In the genomic region with DNA sequence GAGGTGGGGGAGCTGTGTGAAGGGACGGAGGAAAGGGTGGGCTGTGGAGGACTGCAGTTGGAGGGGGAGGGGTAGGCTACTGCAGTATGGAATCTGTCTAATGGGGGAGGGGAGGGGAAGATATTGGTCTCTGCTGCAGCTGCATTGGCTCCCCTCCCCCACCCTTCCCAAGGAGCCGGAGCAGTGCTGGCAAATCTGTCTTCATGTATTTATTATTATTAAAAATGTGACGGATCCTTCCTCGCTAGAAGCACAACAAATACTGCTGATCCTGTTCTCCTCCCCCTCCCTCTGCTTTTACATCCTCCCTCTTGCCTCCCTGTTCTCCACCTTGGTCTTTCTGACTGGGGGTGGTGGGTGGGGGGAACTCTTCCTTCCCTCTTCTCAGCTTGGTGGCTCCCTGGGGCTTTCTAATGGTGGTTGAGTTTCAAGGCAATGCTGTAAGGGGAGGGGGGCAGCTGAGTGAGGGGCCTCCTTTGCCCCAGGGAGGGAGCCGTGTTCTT, we compare ENCODE assay signal across 14 mouse cellular contexts. TPM values are rescaled to one million over a fixed set of nuclear protein-coding genes. Genes with fewer than 3 reads are reported as not detected.
DNase-seq lines count a peak whose midpoint lies in the region; ATAC-seq and TF ChIP-seq lines count a peak whose summit lies in the region.
"Had no signal": no experiment of that assay in that cellular context is flagged by ENCODE, and none has a peak within 500 bp of the region (broad histone marks: within the 10 kb centered on the region; RNA-seq: fewer than 3 reads in every experiment).

No protein-coding gene starts in this region.

- peaks cover 62% of the 10 kb centered on the region for H3K4me1 ChIP-seq in E14TG2a.4 (replicated peaks; ENCODE audit: low read depth, low read length)
- H3K4me1 ChIP-seq in ES-E14 (ENCODE audit: control insufficient read depth in 2 of 2, insufficient read depth in 2 of 2, low read length in 2 of 2, poor library complexity in 1 of 2) = peaks cover 4 to 22% of the 10 kb centered on the region in 2 experiments; a peak in 2 of 4 replicates
- peaks cover 15% of the 10 kb centered on the region for H3K4me1 ChIP-seq in forebrain, postnatal 0 days (ENCODE audit: insufficient read depth)
- peaks cover 23% of the 10 kb centered on the region for H3K4me1 ChIP-seq in midbrain, embryonic 11.5 days (ENCODE audit: control insufficient read depth, insufficient read depth, low read length)
- peaks cover 11% of the 10 kb centered on the region for H3K4me1 ChIP-seq in liver, embryonic 11.5 days (replicated peaks; ENCODE audit: control insufficient read depth, insufficient read depth, low read length)
- peaks cover 28% of the 10 kb centered on the region; the same call in 1 of the 2 replicates for H3K4me1 ChIP-seq in cerebellum, adult 2 months (ENCODE audit: control insufficient read depth, insufficient read depth, low read length)

- H3K27ac ChIP-seq in ES-E14 (ENCODE audit: insufficient read depth, low read depth, low read length, poor library complexity, severe bottlenecking) = peak overlapping the region; percentile 30; the same call in 1 of the 2 replicates
- peak overlapping the region; percentile 86 for H3K27ac ChIP-seq in forebrain, postnatal 0 days (ENCODE audit: low read depth, low read length)
- peak overlapping the region; percentile 58 for H3K27ac ChIP-seq in midbrain, embryonic 11.5 days (ENCODE audit: low read depth, low read length)
- H3K27ac ChIP-seq in liver, embryonic 11.5 days (ENCODE audit: low read depth, low read length) = no peak overlapping the region
- no peak overlapping the region for H3K27ac ChIP-seq in cerebellum, adult 2 months (ENCODE audit: insufficient read depth, low read length)
- H3K27ac ChIP-seq: lung, embryonic 15.5 days had no signal

- H3K36me3 ChIP-seq in E14TG2a.4 (ENCODE audit: insufficient read depth, low read length) (peaks cover 23% of the 10 kb centered on the region), ES-E14 (ENCODE audit: control insufficient read depth, insufficient read depth, low read length, poor library complexity, severe bottlenecking) (peaks cover 8% of the 10 kb centered on the region)
- peaks cover 15% of the 10 kb centered on the region for H3K36me3 ChIP-seq in forebrain, postnatal 0 days (ENCODE audit: insufficient read depth)
- H3K36me3 ChIP-seq in midbrain, embryonic 11.5 days (ENCODE audit: control insufficient read depth, insufficient read depth, low read length) = no peaks in the 10 kb centered on the region
- peaks cover 3% of the 10 kb centered on the region for H3K36me3 ChIP-seq in liver, embryonic 11.5 days (ENCODE audit: control insufficient read depth, insufficient read depth, low read length)

- no peak for TF ChIP-seq CTCF in E14TG2a.4 (conservative IDR thresholded peaks at IDR 0.05; ENCODE audit: low read length)
- TF ChIP-seq CTCF in forebrain, postnatal 0 days (IDR thresholded peaks at IDR 0.05; ENCODE audit: low read depth) = no peak
- no peak for TF ChIP-seq CTCF in cerebellum, adult 2 months (IDR thresholded peaks at IDR 0.05; ENCODE audit: borderline replicate concordance, insufficient read depth, low read depth, low read length)

- H3K27me3 ChIP-seq in E14TG2a.4 (ENCODE audit: insufficient read depth, low read length) = 0 out of 2 replicates have a peak, but pooled peaks cover 5% of the 10 kb centered on the region
- H3K27me3 ChIP-seq in forebrain, postnatal 0 days (ENCODE audit: insufficient read depth, low read length) = no peaks in the 10 kb centered on the region
- no peaks in the 10 kb centered on the region; the same call in 1 of the 2 replicates for H3K27me3 ChIP-seq in midbrain, embryonic 11.5 days (ENCODE audit: control insufficient read depth, insufficient read depth, low read length)
- no peaks in the 10 kb centered on the region for H3K27me3 ChIP-seq in liver, embryonic 11.5 days (replicated peaks; ENCODE audit: control insufficient read depth, insufficient read depth, low read length)
- no peaks in the 10 kb centered on the region for H3K27me3 ChIP-seq in cerebellum, adult 2 months (ENCODE audit: control insufficient read depth, insufficient read depth, low read length)
- H3K27me3 ChIP-seq: lung, embryonic 15.5 days had no signal

- H3K9me3 ChIP-seq in E14TG2a.4 (ENCODE audit: low read length) (no peaks in the 10 kb centered on the region), ES-E14 (ENCODE audit: control insufficient read depth, insufficient read depth, low read depth, low read length) (no peaks in the 10 kb centered on the region)
- H3K9me3 ChIP-seq in forebrain, postnatal 0 days (ENCODE audit: low read length) = no peaks in the 10 kb centered on the region
- H3K9me3 ChIP-seq in midbrain, embryonic 11.5 days (ENCODE audit: control insufficient read depth, low read length) = no peaks in the 10 kb centered on the region
- no peaks in the 10 kb centered on the region for H3K9me3 ChIP-seq in liver, embryonic 11.5 days (ENCODE audit: control insufficient read depth, low read length)
- H3K9me3 ChIP-seq: lung, embryonic 15.5 days had no signal

- in situ Hi-C loops in ES-E14 (cut with MboI; ENCODE audit: low sequenced_read_pairs in 2 of 2, unreplicated experiment in 2 of 2) = loop anchor here (5.0 kb wide), 2 partner anchors 69 to 74 kb away; no protein-coding TSS in a partner anchor

- WGBS in forebrain, postnatal 0 days = 4% methylated on average over 5 of the region's 5 CpGs
- 6% methylated on average over 5 of the region's 5 CpGs for WGBS in midbrain, embryonic 11.5 days
- 24% methylated on average over 5 of the region's 5 CpGs for WGBS in liver, embryonic 11.5 days
- WGBS in cerebellum, adult 2 months = 37% methylated on average over 5 of the region's 5 CpGs

- TF ChIP-seq POLR2A in cerebellum, adult 2 months (IDR thresholded peaks at IDR 0.05; ENCODE audit: borderline replicate concordance, insufficient read depth, low read length) = no peak

- H3K4me3 ChIP-seq in E14TG2a.4 (replicated peaks; ENCODE audit: low read length) (peak overlapping the region; percentile 39; the same call in 1 of the 2 replicates), ES-E14 (ENCODE audit: insufficient read depth in 1 of 2, low read depth in 1 of 2, low read length in 2 of 2, poor library complexity in 1 of 2, severe bottlenecking in 1 of 2) (no peak overlapping the region)
- H3K4me3 ChIP-seq in forebrain, postnatal 0 days (ENCODE audit: low read depth, low read length) = no peak overlapping the region
- H3K4me3 ChIP-seq in midbrain, embryonic 11.5 days (ENCODE audit: low read depth, low read length) = no peak overlapping the region
- H3K4me3 ChIP-seq in liver, embryonic 11.5 days (ENCODE audit: low read depth, low read length) = no peak overlapping the region
- H3K4me3 ChIP-seq in cerebellum, adult 2 months (replicated peaks; ENCODE audit: insufficient read depth, low read depth, low read length) = no peak overlapping the region
- H3K4me3 ChIP-seq: lung, embryonic 15.5 days; myocyte had no signal

- DNase-seq in ES-E14 (ENCODE audit: low read depth, low spot score) = no peak
- DNase-seq in forebrain, postnatal 0 days = peak; percentile 63
- DNase-seq in midbrain, embryonic 11.5 days (ENCODE audit: low spot score, missing footprints) = peak; percentile 86
- no peak for DNase-seq in liver, embryonic 11.5 days (ENCODE audit: low spot score)
- DNase-seq in adrenal gland, postnatal 10 days = no peak
- no peak for DNase-seq in cerebellum, adult 2 months
- no peak for DNase-seq in kidney, adult 9 months
- DNase-seq: adrenal gland, postnatal 25 days had no signal

- ATAC-seq in forebrain, postnatal 0 days = peak; percentile 38
- peak; percentile 81 for ATAC-seq in midbrain, embryonic 11.5 days (ENCODE audit: low FRiP score)
- no peak for ATAC-seq in liver, embryonic 11.5 days (replicated peaks; ENCODE audit: low FRiP score)

- H3K4me2 ChIP-seq in forebrain, postnatal 0 days (ENCODE audit: low read depth) = peak overlapping the region; percentile 29
- peak overlapping the region; percentile 24; the same call in 1 of the 2 replicates for H3K4me2 ChIP-seq in midbrain, embryonic 11.5 days
- H3K4me2 ChIP-seq in liver, embryonic 11.5 days = no peak overlapping the region
- H3K4me2 ChIP-seq: lung, embryonic 15.5 days had no signal

- peak overlapping the region; percentile 45; the same call in 1 of the 2 replicates for H3K9ac ChIP-seq in ES-E14 (ENCODE audit: insufficient read depth, low read depth, low read length, poor library complexity, severe bottlenecking)
- H3K9ac ChIP-seq in forebrain, postnatal 0 days = peak overlapping the region; percentile 40
- peak overlapping the region; percentile 24; the same call in 1 of the 2 replicates for H3K9ac ChIP-seq in midbrain, embryonic 11.5 days (ENCODE audit: low read length)
- no peak overlapping the region for H3K9ac ChIP-seq in liver, embryonic 11.5 days (ENCODE audit: low read depth, low read length)
- H3K9ac ChIP-seq: lung, embryonic 15.5 days had no signal

TF ChIP-seq in ES-E14, 5 proteins besides CTCF, POLR2A, EP300 and RAD21 (continues in another document):
- TF ChIP-seq HCFC1 (IDR thresholded peaks at IDR 0.05; ENCODE audit: borderline replicate concordance, insufficient read depth, low read length) = no peak
- no peak for TF ChIP-seq ZNF384 (IDR thresholded peaks at IDR 0.05; ENCODE audit: low read depth, low read length)

RNA-seq across cellular contexts. Expression of a gene that starts 13.1 kb away (rescaled TPM):
- total RNA-seq in ES-E14 (2012; rRNA removed) = 53.5 and 90.9 TPM in 2 replicates
- 24.2 and 36.8 TPM in 2 replicates for total RNA-seq in forebrain, postnatal 0 days (2014; rRNA removed)
- polyA plus RNA-seq in forebrain, postnatal 0 days (2015; fragmentation: Nextera tagmentation; extraction: Ambion mirVana) = 47.9 and 51.3 TPM in 2 replicates
- 85.0 and 85.9 TPM in 2 replicates for polyA plus RNA-seq in midbrain, embryonic 11.5 days (2014; fragmentation: Nextera tagmentation; extraction: Ambion mirVana)
- 87.0 and 95.6 TPM in 2 replicates for polyA plus RNA-seq in liver, embryonic 11.5 days (2014; fragmentation: Nextera tagmentation; extraction: Ambion mirVana)
- total RNA-seq in adrenal gland, postnatal 10 days (2021) = 10 to 100 TPM; 32.9 to 38.1 TPM
- polyA plus RNA-seq in cerebellum, adult 2 months (2012; rRNA removed) = 49.4 and 50.4 TPM in 2 replicates

RNA-seq across cellular contexts. Expression of a gene that starts 34.0 kb away (rescaled TPM):
- 3.2 and 3.3 TPM in 2 replicates for total RNA-seq in ES-E14 (2012; rRNA removed)
- total RNA-seq in forebrain, postnatal 0 days (2014; rRNA removed) = 8.5 and 9.3 TPM in 2 replicates
- 8.8 and 9.6 TPM in 2 replicates for polyA plus RNA-seq in forebrain, postnatal 0 days (2015; fragmentation: Nextera tagmentation; extraction: Ambion mirVana)
- 0.52 and 1.1 TPM in 2 replicates for polyA plus RNA-seq in midbrain, embryonic 11.5 days (2014; fragmentation: Nextera tagmentation; extraction: Ambion mirVana)
- polyA plus RNA-seq in liver, embryonic 11.5 days (2014; fragmentation: Nextera tagmentation; extraction: Ambion mirVana) = 2.7 and 9.7 TPM in 2 replicates
- 100 to 1,000 TPM in 1 of 2 experiments, 10 to 100 TPM in 1; 24.9 to 114 TPM for total RNA-seq in adrenal gland, postnatal 10 days (2021)
- polyA plus RNA-seq in cerebellum, adult 2 months (2012; rRNA removed) = 4.4 and 6.9 TPM in 2 replicates
- total RNA-seq: adrenal gland, postnatal 25 days; hematopoietic stem cell, adult 5-6 weeks had no signal

RNA-seq across cellular contexts. Expression of a gene that starts 51.7 kb away (rescaled TPM):
- not detected in 2 replicates for total RNA-seq in ES-E14 (2012; rRNA removed)
- total RNA-seq in forebrain, postnatal 0 days (2014; rRNA removed) = not detected in 2 replicates
- not detected in 2 replicates for polyA plus RNA-seq in forebrain, postnatal 0 days (2015; fragmentation: Nextera tagmentation; extraction: Ambion mirVana)
- not detected in 2 replicates for polyA plus RNA-seq in midbrain, embryonic 11.5 days (2014; fragmentation: Nextera tagmentation; extraction: Ambion mirVana)
- not detected in 2 replicates for polyA plus RNA-seq in liver, embryonic 11.5 days (2014; fragmentation: Nextera tagmentation; extraction: Ambion mirVana)
- not detected for total RNA-seq in adrenal gland, postnatal 10 days (2021)
- not detected in 2 replicates for polyA plus RNA-seq in cerebellum, adult 2 months (2012; rRNA removed)
- total RNA-seq: adrenal gland, postnatal 25 days; gastrocnemius, adult 8-10 months; hematopoietic stem cell, adult 5-6 weeks; layer of hippocampus, postnatal 14 days had no signal
- polyA plus RNA-seq: lung, embryonic 15.5 days; myocyte had no signal

Comparison
In these comparisons a context has a peak if more than half of its experiments do, and no peak if none do; other contexts are left out.
1. DNase-seq: peak in forebrain, postnatal 0 days (single experiment) and midbrain, embryonic 11.5 days (single experiment); none in ES-E14 (single experiment), liver, embryonic 11.5 days (single experiment), adrenal gland, postnatal 10 days (single experiment), cerebellum, adult 2 months (0 of 2) and kidney, adult 9 months (single experiment).
2. H3K27ac ChIP-seq: peak in ES-E14 (single experiment), forebrain, postnatal 0 days (single experiment) and midbrain, embryonic 11.5 days (single experiment); none in liver, embryonic 11.5 days (single experiment) and cerebellum, adult 2 months (single experiment).